Mouse (Mus musculus): ENCODE measurements around the gene Sel1l2. TPM values are rescaled to one million over a fixed set of nuclear protein-coding genes. Genes with fewer than 3 reads are reported as not detected.

The Sel1l2 gene
- polyA plus RNA-seq (2017; shearing (Covaris generic)), result not detected

GRCm38 (mm10) chr2:140389525-140389924 is at the start of gene Sel1l2:
TSS of gene Sel1l2 (minus strand) at chr2:140389706.

GRCm38 (mm10) chr2:140395179-140395578 is 5.7 kb upstream of the Sel1l2 start, which contains the start of gene Macrod2:
TSS of gene Macrod2 (plus strand) at chr2:140395309.

Other genes with a start within 250 kb of the Sel1l2 start
- not detected for gene Gm17374, start 237.7 kb downstream of the Sel1l2 start, polyA plus RNA-seq (2017; shearing (Covaris generic))
- 13.8 TPM for gene Esf1, start 219.1 kb downstream of the Sel1l2 start, polyA plus RNA-seq (2017; shearing (Covaris generic))
- 16.1 TPM for gene Ndufaf5, start 219.1 kb downstream of the Sel1l2 start, polyA plus RNA-seq (2017; shearing (Covaris generic))
- gene Macrod2, start 5.6 kb upstream of the Sel1l2 start, polyA plus RNA-seq (2017; shearing (Covaris generic)), result 0.62 TPM

Measured in effector memory CD4-positive, alpha-beta T cell, adult 5 months (primary cell).